Mouse (Mus musculus) kidney, postnatal 14 days (tissue): Measurements from ENCODE around the gene Ablim1.

ENCODE experiments used
- DNase-seq: peaks from one replicate; pipeline ENCODE4 v3.0.0; 2022; ENCODE audit warnings: mixed read lengths

Gene Ablim1

DNA sequence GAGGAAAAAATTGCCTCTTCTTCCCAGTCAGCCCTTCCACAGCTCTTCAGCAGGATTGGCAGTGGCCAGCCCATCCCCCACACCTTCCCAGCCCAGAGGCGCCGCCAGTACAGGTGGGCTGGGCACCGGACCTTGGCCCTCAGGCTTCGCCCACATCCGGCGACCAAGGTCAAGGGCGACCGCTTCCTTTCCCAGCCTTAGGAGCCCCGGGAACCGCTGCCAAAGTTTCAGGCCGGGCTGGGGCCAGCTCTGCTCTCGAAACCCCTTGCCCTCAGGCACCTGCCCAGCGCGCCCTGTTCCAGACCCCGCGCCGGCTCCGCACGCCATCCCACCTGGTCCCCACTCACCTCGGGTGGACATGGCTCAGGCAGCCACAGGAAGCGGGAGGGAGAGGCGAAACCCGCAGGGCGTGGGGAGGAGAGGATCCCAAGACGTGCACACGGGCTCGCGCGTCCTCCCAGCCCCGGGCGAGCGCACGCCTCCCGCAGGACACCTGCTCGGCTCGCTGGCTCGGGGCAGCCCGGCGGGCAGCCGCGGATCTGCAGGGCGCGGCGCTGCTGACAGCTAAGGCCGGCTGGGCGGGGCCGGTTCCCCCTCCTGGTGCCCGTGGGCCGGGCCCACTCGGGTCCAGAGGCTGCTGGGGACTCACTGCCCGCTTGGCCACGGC, at the start of gene Ablim1:
Gene Ablim1 (minus strand): TSS at position 574 of the 667 bp plus-strand sequence.
- peak; percentile 87 for DNase-seq

- DNase-seq: no peak
Measured at GRCm38 (mm10) chr19:57363538-57363937, 48.8 kb upstream of the Ablim1 start.

GRCm38 (mm10) chr19:57363076-57363475, 48.4 kb upstream of the Ablim1 start:
- DNase-seq: no peak

GRCm38 (mm10) chr19:57362586-57362985, 47.9 kb upstream of the Ablim1 start:
- DNase-seq: no peak

DNA sequence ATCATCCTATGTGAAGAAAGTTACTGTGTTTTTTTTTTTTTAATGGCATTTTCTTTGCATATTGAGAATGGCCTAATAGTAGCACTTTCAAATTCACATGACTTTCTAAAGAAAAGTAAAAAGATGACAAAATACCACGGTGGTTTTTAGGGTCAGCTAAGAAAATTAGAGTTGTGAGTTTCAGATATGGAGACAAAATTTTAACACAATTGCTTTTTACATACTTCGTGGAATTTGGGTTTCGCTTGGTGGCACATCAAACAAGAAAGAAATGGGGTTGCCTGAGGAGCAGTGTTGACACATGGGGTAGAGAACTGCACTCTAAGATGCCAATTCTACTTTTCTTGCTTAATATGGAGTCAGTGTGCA, 47.2 kb upstream of the Ablim1 start:
- no peak for DNase-seq

DNA sequence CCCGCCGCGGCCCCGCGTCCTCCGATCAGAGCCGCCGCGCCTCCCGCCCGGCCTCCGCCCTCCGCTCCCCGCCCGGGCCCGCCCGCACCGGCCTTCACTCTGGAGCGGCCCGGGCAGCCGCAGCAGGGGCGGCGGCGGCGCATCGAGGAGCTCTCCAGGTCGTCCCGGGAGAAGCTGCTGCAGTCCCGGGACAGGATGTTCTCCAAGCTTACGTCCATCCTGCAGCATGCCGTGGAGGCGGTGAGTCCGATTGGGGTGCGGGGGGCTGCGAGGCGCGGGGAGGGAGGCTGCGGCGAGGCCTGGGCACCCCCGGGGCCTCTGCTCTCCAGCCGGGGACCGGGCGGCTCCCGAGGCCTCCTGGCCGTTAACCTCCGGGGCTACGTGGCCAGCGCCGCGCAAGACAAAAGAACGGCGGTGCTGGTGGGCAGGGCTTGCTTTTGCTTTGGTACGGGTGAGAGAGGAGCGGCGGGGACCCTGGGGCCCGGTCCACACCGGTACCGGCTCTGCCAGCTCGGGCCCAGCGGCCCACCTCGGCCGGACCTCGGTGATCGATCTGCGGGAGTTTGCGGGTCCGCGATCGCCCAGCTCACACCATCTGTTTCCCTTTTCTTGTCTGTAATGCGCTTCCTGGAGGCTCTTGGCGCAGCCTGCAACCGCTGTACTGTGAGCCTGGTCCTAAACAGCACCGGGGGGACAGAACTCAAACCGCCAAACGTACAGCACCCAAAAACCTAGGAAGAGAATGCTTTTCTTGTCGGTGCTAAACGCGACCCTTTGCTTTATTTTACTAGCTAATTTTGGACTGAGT, 46.6 kb upstream of the Ablim1 start:
- peak; percentile 71 for DNase-seq

DNA sequence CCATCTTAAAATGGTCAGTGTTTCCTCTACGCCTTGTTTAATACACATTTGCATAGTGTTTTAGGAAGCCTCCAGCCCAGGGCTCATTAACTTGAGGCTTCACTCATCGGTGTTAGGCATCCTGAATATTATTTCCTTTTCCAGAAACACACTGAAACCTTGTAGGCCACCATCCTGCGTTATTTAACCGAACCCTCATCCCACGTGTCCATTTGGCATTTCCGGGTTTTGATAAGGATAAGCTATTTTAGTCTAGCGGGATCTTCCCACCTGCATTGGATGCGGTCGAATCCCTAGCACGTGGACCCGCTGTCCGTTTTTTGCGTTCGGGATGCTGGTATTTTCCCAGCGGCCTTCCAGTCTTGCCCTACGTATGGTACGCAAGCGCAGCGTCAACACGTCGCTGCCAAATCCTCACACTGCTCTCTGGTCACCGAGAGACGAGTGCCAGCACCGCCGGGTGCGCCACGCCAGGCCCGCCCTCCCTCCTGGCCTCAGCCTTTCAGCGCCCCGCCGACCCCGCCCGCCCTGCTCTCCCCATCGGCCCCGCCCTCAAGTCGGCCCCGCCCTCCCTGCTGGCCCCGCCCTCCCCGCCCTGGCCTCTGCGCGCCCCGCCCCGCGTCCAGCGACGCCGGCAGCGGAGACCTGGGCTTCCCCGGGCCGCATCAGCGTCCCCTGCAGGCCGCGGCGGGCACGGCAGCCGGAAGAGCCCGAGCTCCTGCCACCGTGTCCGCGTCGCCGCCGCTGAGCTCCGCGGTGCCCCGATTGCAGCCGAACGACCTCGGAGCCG, 45.8 kb upstream of the Ablim1 start, which contains the start of gene Fam160b1:
Gene Fam160b1 (plus strand): TSS at position 340 of the 790 bp plus-strand sequence.
- DNase-seq: peak; percentile 97

DNA sequence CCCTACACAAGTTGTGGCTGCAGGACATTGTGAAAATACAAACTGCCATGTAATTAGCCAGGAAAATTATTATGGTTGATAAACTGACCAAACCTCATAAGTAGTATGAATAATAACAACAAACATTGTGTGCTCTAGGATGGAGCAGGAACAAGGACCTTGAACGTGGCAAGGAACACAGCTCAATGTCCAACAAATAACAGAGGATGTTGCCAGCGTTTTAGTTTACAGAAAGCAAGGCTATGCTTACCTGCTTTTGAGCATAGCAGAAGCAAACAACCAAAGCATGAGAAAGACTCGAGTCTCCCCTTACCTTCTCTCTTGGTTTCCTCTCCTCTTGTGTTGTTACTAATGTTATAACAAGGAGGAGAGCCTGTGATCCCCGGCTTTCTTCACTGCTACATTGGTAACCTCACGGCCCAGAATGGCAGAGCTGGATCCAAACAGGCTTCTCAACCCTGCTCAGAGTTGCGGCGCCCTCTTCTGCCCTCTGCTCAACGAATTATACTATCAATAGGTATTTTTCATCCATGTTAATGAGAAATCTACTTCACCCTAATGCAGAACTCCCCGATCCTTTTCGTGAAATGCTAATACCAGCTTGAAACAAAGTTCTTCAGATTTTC, 45.1 kb upstream of the Ablim1 start:
- no peak for DNase-seq

GRCm38 (mm10) chr19:57358836-57359598, 44.3 kb upstream of the Ablim1 start:
- DNase-seq: no peak

DNA sequence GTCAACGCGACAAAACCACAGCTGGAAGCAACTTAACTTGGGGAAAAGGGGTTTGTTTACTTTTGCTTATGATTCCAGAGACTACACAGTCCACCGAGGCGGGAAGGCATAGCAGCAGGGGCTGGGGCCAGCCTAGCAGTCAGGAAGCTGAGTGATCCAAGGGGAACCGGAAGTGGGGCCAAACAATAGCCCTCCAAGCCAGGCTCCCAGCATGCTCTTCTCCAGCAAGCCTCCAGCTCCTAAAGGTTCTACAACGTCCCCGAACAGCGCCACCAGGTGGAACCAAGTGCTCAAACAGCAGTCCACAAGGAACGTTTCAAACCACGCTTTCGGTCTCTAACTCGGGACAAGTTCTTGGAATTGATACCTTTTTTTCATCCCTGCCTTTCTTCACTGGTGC, 43.6 kb upstream of the Ablim1 start:
- peak; percentile 84 for DNase-seq

DNA sequence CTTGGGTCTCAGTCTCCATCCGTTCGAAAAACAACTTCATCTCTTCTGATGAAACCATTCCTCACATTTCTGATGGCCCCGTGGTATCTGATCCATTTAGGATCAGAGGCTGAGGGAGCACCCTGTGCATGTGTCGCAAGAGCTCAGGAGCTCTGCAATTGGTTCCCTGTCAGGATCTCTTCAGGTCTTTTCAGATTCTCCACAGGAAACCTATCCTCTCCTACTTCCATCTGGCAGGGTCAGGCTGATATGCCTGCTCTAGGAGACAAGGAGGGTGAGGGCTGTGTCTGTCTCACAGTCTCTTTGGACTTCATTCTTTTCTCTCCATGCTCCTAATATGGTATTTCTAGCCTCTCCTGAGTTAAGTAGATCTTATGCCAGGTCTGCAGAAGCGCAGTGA, 43.1 kb upstream of the Ablim1 start:
- no peak for DNase-seq

- no peak for DNase-seq
Measured at GRCm38 (mm10) chr19:57357244-57357643, 42.5 kb upstream of the Ablim1 start.

GRCm38 (mm10) chr19:57356273-57356672, 41.6 kb upstream of the Ablim1 start:
- DNase-seq: no peak

GRCm38 (mm10) chr19:57355451-57356251, 40.9 kb upstream of the Ablim1 start:
- DNase-seq: no peak

DNA sequence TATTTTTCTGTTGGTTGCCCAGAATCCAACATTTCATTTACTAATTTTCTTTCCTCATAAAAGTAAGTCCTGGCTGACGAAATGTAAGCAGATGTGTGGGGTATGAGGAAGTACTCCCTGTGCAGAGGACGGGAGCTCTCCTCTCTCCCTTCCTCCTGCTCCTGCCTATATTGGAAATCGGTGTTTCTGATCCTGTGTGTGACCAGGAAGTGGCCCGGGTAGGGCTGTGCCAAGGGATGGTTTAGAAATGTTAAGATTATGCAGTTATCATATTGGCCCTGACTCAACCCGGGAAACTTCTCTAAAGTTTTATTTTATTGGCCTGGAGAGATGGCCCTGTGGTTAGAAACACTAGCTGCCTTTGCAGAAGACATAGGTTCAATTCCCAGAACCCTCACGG, 40.0 kb upstream of the Ablim1 start:
- no peak for DNase-seq

GRCm38 (mm10) chr19:57354050-57354449, 39.3 kb upstream of the Ablim1 start:
- no peak for DNase-seq

- DNase-seq: no peak
Measured at GRCm38 (mm10) chr19:57353228-57353627, 38.5 kb upstream of the Ablim1 start.

DNA sequence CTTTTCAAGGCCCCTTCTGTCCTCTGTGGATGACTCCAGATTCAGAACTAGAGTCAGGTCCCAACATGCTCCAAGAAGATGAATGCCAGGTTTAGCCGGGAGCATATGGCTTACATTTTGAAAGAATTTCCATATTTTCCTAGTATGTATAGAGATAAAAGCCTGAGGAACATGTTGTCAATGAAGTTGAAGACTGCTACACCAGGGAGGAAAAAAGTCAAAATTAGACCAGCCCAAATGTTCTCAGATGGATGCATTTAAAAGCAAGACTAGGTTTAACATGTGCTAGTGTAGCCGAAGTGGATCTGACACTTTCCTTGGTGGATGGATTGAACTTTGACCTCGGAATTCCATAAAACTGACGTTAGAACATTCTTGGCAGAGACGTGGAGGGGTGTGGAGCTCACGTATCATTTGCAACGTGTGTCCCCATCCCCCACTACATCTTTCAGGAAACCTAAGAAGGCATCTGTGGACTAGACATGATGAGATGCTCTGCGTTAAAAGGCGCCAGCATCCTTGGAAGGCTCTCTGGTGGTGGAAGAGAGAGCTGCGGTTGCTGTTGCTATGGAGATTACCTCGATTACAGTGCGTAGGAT, 37.7 kb upstream of the Ablim1 start:
- DNase-seq: no peak

- DNase-seq: no peak
Measured at GRCm38 (mm10) chr19:57349096-57349495, 34.4 kb upstream of the Ablim1 start.

DNA sequence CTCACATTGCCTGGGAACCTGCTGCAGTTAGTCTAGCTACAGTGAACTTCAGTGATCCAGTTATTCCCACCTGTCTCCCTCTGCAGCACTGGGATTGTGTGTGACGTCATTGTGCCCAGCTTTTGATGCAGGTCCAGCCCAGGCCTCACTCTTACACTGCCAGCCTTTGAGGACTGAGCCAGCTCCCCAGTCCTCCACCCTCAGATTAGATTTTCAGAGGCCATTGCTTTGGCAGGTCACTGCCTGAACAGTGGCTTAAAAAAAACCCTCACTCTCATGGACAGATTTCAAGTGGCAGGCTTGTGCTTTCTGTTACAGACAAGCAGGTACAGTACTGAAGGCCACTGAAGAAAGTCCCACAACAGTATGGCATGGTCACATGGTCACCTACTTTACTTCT, 30.0 kb upstream of the Ablim1 start:
- no peak for DNase-seq

GRCm38 (mm10) chr19:57343860-57344259, 29.1 kb upstream of the Ablim1 start:
- no peak for DNase-seq
